Mouse (Mus musculus) testis, adult 2 months (tissue): ENCODE data around the gene Rbms2. TPM values are rescaled to one million over a fixed set of nuclear protein-coding genes. Genes with fewer than 3 reads are reported as not detected.

Source experiments
- H3K27ac ChIP-seq: fragments of 200-500 bp; 2 replicates; pipeline ENCODE4 v1.5.1; 2012; ENCODE audit warnings: low read depth, low read length; ENCODE audit not compliant: control insufficient read depth, insufficient read depth
- H3K27me3 ChIP-seq: fragments of 200-500 bp; 2 replicates; pipeline ENCODE4 v1.6.1; 2012; ENCODE audit warnings: mild to moderate bottlenecking, low read length, moderate library complexity; ENCODE audit not compliant: control insufficient read depth, insufficient read depth
- H3K36me3 ChIP-seq: fragments of 200-500 bp; 2 replicates; pipeline ENCODE4 v1.6.1; 2012; ENCODE audit warnings: mild to moderate bottlenecking, low read length; ENCODE audit not compliant: control insufficient read depth, insufficient read depth
- H3K4me1 ChIP-seq: fragments of 200-500 bp; 2 replicates; pipeline ENCODE4 v1.6.1; 2012; ENCODE audit warnings: low read length; ENCODE audit not compliant: control insufficient read depth, insufficient read depth
- H3K4me3 ChIP-seq: fragments of 200-500 bp; 2 replicates; pipeline ENCODE4 v1.5.1; 2012; ENCODE audit warnings: low read depth, mild to moderate bottlenecking, low read length, moderate library complexity, mixed read lengths; ENCODE audit not compliant: control insufficient read depth
- CTCF ChIP-seq: fragments of 200-500 bp; IDR thresholded peaks from 2 replicates; pipeline ENCODE4 v1.5.1; 2012; ENCODE audit warnings: low read depth, mild to moderate bottlenecking, inconsistent platforms, low read length, moderate library complexity; ENCODE audit not compliant: control insufficient read depth, insufficient read depth, insufficient replicate concordance
- POLR2A ChIP-seq: fragments of 200-500 bp; IDR thresholded peaks from 2 replicates; pipeline ENCODE4 v1.6.1; 2012; ENCODE audit warnings: low read depth, mild to moderate bottlenecking, inconsistent platforms, low read length, moderate library complexity; ENCODE audit not compliant: control insufficient read depth
- polyA plus RNA-seq: library from polyadenylated mRNA; depleted of rRNA; stranded (reverse); fragments of >200 nt; gene quantifications from 2 replicates; pipeline ENCODE4 v1.2.3, GENCODE M21; 2012

Rbms2 gene
- polyA plus RNA-seq, 1 experiment: 19.4 TPM

- Histone ChIP-seq H3K27me3 (no peaks in the 10 kb centered on the region), H3K27ac (peak overlapping the region; percentile 96), H3K4me3 (peak overlapping the region; percentile 91), H3K4me1 (peaks cover 17% of the 10 kb centered on the region), H3K36me3 (peaks cover 1% of the 10 kb centered on the region; the same call in 1 of the 2 replicates)
- no peak for TF ChIP-seq CTCF
- TF ChIP-seq POLR2A: no peak
Observed at GRCm38 (mm10) chr10:128093496-128094294, 86.4 kb downstream of the Rbms2 start.

GRCm38 (mm10) chr10:128092506-128093495, 87.3 kb downstream of the Rbms2 start:
- H3K4me3 ChIP-seq: peak overlapping the region; percentile 91
- peak overlapping the region; percentile 96 for H3K27ac ChIP-seq
- H3K36me3 ChIP-seq: peaks cover 1% of the 10 kb centered on the region; the same call in 1 of the 2 replicates
- TF ChIP-seq CTCF (peak; percentile 35; the same call in 1 of the 2 replicates), POLR2A (peak; percentile 46; the same call in 1 of the 2 replicates)
- peaks cover 17% of the 10 kb centered on the region for H3K4me1 ChIP-seq
- H3K27me3 ChIP-seq: no peaks in the 10 kb centered on the region

DNA sequence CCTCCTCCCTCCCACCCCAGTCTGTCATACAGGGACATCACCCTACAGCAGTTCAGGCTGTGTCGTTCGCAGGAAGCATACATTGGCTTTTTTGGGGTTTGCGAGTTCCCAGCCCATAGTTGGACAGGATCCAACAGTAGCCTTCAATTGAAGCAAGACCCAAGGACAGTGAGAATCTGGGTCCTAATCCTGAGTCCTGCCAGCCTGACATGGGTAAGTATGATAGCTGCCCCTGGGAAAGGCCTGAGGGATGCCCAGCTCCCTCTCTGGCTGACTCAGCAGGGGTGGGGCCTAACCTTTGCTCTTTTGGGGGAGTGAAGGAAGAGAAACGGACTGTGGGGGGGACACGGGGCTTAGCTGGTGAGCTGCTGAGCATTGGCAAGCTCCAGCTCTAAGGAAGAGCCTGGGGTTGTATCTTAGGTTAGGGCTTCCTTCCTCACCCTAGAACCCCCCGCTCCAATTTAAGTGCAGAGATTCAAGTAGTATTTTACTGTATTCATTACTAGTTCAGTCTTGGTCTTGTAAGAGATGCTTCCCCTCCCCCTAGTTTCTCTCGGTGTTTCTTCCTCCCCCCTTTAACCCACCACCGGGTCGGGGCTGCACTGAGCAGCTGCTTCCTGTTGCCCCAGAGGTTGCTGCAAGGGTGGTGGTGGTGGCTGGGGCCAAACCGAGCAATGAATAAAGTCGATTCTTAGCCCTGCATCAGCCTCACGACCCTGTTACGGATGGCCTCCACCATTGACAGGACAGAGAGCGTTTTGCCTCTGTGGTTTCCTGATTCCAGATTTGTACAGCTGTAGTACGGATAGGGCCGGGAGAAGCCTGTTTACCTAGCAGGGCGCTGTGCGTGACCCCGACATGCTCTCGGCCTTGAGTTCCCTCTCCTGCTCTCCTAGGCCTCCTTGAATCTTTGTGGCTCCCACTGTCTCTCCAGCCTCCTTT, 88.3 kb downstream of the Rbms2 start, which contains the start of gene Baz2a:
Gene Baz2a, plus strand, starts transcription at position 14 of the 942 bp plus-strand sequence.
- Histone ChIP-seq H3K36me3 (peaks cover 1% of the 10 kb centered on the region; the same call in 1 of the 2 replicates), H3K4me1 (peaks cover 17% of the 10 kb centered on the region), H3K27ac (peak within 1 kb of the TSS; percentile 96), H3K27me3 (no peaks in the 10 kb centered on the region), H3K4me3 (peak within 1 kb of the TSS; percentile 91)
- TF ChIP-seq POLR2A (peak; percentile 8; the same call in 1 of the 2 replicates), CTCF (no peak)

- Histone ChIP-seq H3K4me1 (peaks cover 17% of the 10 kb centered on the region), H3K27me3 (no peaks in the 10 kb centered on the region), H3K4me3 (peak overlapping the region; percentile 91), H3K27ac (peak overlapping the region; percentile 96), H3K36me3 (peaks cover 5% of the 10 kb centered on the region)
- peak; percentile 55; the same call in 1 of the 2 replicates for TF ChIP-seq POLR2A
- peak; percentile 65; the same call in 1 of the 2 replicates for TF ChIP-seq CTCF
Observed at GRCm38 (mm10) chr10:128090651-128091563, 89.2 kb downstream of the Rbms2 start.

- peak overlapping the region; percentile 41; the same call in 1 of the 2 replicates for H3K27ac ChIP-seq
- no peak for TF ChIP-seq POLR2A
- no peak for TF ChIP-seq CTCF
- peak overlapping the region; percentile 85 for H3K4me3 ChIP-seq
- peaks cover 14% of the 10 kb centered on the region for H3K4me1 ChIP-seq
- peaks cover 8% of the 10 kb centered on the region for H3K36me3 ChIP-seq
- no peaks in the 10 kb centered on the region for H3K27me3 ChIP-seq
Observed at GRCm38 (mm10) chr10:128089842-128090241, 90.3 kb downstream of the Rbms2 start.
